Mouse (Mus musculus) neural tube, embryonic 13.5 days (tissue): Measurements from ENCODE around the gene Ash1l. TPM values are rescaled to one million over a fixed set of nuclear protein-coding genes. Genes with fewer than 3 reads are reported as not detected.

Source experiments
- ATAC-seq: fragments of 200-750 bp; cut with Nextera tagmentation; 2 replicates; pipeline ENCODE4 v1.8.0; 2017; ENCODE audit warnings: low read depth, mild to moderate bottlenecking, moderate TSS enrichment, moderate library complexity
- H3K27ac ChIP-seq: fragments of 300-500 bp; sonication (generic); replicated peaks from 2 replicates; pipeline ENCODE4 v1.5.1; 2015; ENCODE audit warnings: moderate library complexity, mild to moderate bottlenecking, inconsistent platforms
- H3K27me3 ChIP-seq: fragments of 300-500 bp; sonication (generic); 2 replicates; pipeline ENCODE4 v1.6.1; 2015; ENCODE audit warnings: mild to moderate bottlenecking, inconsistent platforms
- H3K36me3 ChIP-seq: fragments of 300-500 bp; sonication (generic); 2 replicates; pipeline ENCODE4 v1.6.1; 2015; ENCODE audit warnings: mild to moderate bottlenecking, inconsistent platforms
- H3K4me1 ChIP-seq: fragments of 300-500 bp; sonication (generic); replicated peaks from 2 replicates; pipeline ENCODE4 v1.6.1; 2015; ENCODE audit warnings: inconsistent platforms
- H3K4me2 ChIP-seq: fragments of 300-500 bp; sonication (generic); 2 replicates; pipeline ENCODE4 v1.6.1; 2015; ENCODE audit warnings: inconsistent platforms, mild to moderate bottlenecking, moderate library complexity
- H3K4me3 ChIP-seq: fragments of 300-500 bp; sonication (generic); 2 replicates; pipeline ENCODE4 v1.5.1; 2015; ENCODE audit warnings: mild to moderate bottlenecking, inconsistent platforms
- H3K9ac ChIP-seq: fragments of 300-500 bp; sonication (generic); 2 replicates; pipeline ENCODE4 v1.6.1; 2015; ENCODE audit warnings: moderate library complexity, mild to moderate bottlenecking, inconsistent platforms
- H3K9me3 ChIP-seq: fragments of 300-500 bp; sonication (generic); 2 replicates; pipeline ENCODE4 v1.6.1; 2016; ENCODE audit warnings: inconsistent platforms
- WGBS: fragments of 180-500 bp; shearing (Covaris S2); methylation state at CpG from one replicate; pipeline ENCODE4 v1.1.7; 2015; 5-methylcytosine and 5-hydroxymethylcytosine counted together
- polyA plus RNA-seq: library from polyadenylated mRNA; unstranded; fragments of >200 nt; fragmentation: Nextera tagmentation; extraction: Ambion mirVana; gene quantifications from 2 replicates; pipeline ENCODE4 v1.2.1, GENCODE M21; 2015

Gene Ash1l
- polyA plus RNA-seq = 19.1 and 20.6 TPM in 2 replicates

- Histone ChIP-seq H3K27me3 (no peaks in the 10 kb centered on the region), H3K4me2 (peak within 1 kb of the TSS; percentile 87), H3K4me1 (peaks cover 47% of the 10 kb centered on the region), H3K4me3 (peak within 1 kb of the TSS; percentile 79), H3K27ac (peak within 1 kb of the TSS; percentile 99), H3K9ac (peak within 1 kb of the TSS; percentile 93), H3K9me3 (no peaks in the 10 kb centered on the region), H3K36me3 (no peaks in the 10 kb centered on the region)
- WGBS = under 1% methylated on average over 39 of the region's 64 CpGs
- peak; percentile 86 for ATAC-seq
Measured at GRCm38 (mm10) chr3:88950576-88951326, at the start of gene Ash1l, which contains the start of gene Dap3. Ash1l (plus strand) TSS chr3:88950622. Dap3 (minus strand) TSS chr3:88951181.

DNA sequence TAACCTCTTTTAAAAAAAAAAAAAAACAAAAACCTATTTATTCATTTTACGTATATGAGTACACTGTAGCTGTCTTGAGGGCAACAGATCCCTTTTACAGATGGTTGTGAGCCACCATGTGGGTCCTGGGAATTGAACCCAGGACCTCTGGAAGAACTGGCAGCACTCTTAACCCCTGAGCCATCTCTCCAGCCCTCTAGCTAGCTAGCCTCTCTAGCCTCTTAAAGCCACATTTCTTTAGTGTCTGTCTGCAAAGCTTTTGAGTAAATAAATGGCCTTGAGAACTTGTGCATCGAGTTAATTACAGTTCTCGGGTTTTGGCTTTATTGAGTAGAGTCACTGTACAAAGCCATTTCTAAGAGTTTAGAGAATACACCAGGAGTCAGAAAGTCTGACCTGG is 45.6 kb upstream of the Ash1l start:
- Histone ChIP-seq H3K4me1 (no peaks in the 10 kb centered on the region), H3K4me3 (no peak overlapping the region), H3K27me3 (no peaks in the 10 kb centered on the region), H3K4me2 (no peak overlapping the region), H3K9me3 (no peaks in the 10 kb centered on the region), H3K9ac (no peak overlapping the region), H3K27ac (no peak overlapping the region), H3K36me3 (peaks cover 91% of the 10 kb centered on the region)
- ATAC-seq = no peak
- 87% methylated on average over 3 of the region's 3 CpGs for WGBS

GRCm38 (mm10) chr3:88905209-88905608 is 45.2 kb upstream of the Ash1l start:
- Histone ChIP-seq H3K4me2 (no peak overlapping the region), H3K36me3 (peaks cover 95% of the 10 kb centered on the region), H3K9ac (no peak overlapping the region), H3K27me3 (no peaks in the 10 kb centered on the region), H3K4me3 (no peak overlapping the region), H3K27ac (no peak overlapping the region), H3K9me3 (no peaks in the 10 kb centered on the region), H3K4me1 (no peaks in the 10 kb centered on the region)
- no peak for ATAC-seq
- 86% methylated on average over 6 of the region's 6 CpGs for WGBS

GRCm38 (mm10) chr3:88905741-88906140 is 44.7 kb upstream of the Ash1l start:
- no peaks in the 10 kb centered on the region for H3K9me3 ChIP-seq
- H3K4me3 ChIP-seq = no peak overlapping the region

DNA sequence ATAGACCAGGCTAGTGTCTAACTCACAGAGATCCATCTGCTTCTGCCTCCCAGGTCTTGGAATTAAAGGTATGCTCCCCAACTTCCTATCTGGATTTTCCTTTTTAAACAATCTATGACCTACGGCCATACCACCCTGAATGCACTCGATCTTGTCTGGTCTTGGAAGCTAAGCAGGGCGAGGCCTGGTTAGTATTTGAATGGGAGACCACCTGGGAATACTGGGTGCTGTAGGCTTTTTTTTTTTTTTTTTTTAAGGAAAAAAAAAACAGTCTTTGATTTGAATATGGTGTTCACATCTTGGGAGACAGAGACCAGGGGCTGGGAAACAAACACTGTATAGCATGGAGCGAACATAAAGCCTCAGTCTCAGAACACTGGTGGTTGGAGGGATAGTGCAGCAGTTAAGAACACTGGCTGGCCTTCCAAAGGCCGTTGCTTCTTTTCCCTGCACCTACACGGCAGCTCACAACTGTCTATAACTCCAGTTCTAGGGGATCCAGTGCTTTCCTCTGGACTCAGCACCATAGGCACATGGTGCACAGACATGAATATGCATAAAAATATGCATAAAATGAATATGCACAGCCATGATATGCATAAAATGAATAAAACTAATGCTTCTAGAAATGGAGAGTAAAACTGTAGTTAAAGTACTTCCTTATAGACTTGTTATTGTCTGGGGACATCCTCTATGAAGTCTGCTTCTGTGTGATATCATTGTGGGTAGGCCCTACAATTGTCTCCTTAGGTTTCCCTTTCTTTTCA is 43.8 kb upstream of the Ash1l start:
- 92% methylated on average over 6 of the region's 6 CpGs for WGBS
- no peak overlapping the region for H3K27ac ChIP-seq
- ATAC-seq = no peak

More at GRCm38 (mm10) chr3:88905741-88906140, 44.7 kb upstream of the Ash1l start:
- 86% methylated on average over 2 of the region's 2 CpGs for WGBS
- H3K4me2 ChIP-seq = no peak overlapping the region
- no peak for ATAC-seq
- H3K27ac ChIP-seq = no peak overlapping the region
- no peaks in the 10 kb centered on the region for H3K27me3 ChIP-seq
- H3K4me1 ChIP-seq = no peaks in the 10 kb centered on the region
- no peak overlapping the region for H3K9ac ChIP-seq
- H3K36me3 ChIP-seq = peaks cover 98% of the 10 kb centered on the region

GRCm38 (mm10) chr3:88912585-88912984 is 37.8 kb upstream of the Ash1l start:
- H3K27ac ChIP-seq = no peak overlapping the region
- peak overlapping the region; percentile 77; the same call in 1 of the 2 replicates for H3K4me3 ChIP-seq
- H3K4me2 ChIP-seq = peak overlapping the region; percentile 75
- H3K27me3 ChIP-seq = no peaks in the 10 kb centered on the region
- ATAC-seq = no peak
- peak overlapping the region; percentile 87; the same call in 1 of the 2 replicates for H3K9ac ChIP-seq
- H3K36me3 ChIP-seq = peaks cover 46% of the 10 kb centered on the region
- H3K9me3 ChIP-seq = no peaks in the 10 kb centered on the region
- WGBS = 94% methylated on average over 7 of the region's 7 CpGs
- peaks cover 17% of the 10 kb centered on the region for H3K4me1 ChIP-seq

More for the DNA sequence above, 43.8 kb upstream of the Ash1l start:
- Histone ChIP-seq H3K27me3 (no peaks in the 10 kb centered on the region), H3K4me3 (no peak overlapping the region), H3K36me3 (peaks cover 100% of the 10 kb centered on the region), H3K9ac (no peak overlapping the region), H3K4me2 (no peak overlapping the region), H3K4me1 (no peaks in the 10 kb centered on the region), H3K9me3 (no peaks in the 10 kb centered on the region)

DNA sequence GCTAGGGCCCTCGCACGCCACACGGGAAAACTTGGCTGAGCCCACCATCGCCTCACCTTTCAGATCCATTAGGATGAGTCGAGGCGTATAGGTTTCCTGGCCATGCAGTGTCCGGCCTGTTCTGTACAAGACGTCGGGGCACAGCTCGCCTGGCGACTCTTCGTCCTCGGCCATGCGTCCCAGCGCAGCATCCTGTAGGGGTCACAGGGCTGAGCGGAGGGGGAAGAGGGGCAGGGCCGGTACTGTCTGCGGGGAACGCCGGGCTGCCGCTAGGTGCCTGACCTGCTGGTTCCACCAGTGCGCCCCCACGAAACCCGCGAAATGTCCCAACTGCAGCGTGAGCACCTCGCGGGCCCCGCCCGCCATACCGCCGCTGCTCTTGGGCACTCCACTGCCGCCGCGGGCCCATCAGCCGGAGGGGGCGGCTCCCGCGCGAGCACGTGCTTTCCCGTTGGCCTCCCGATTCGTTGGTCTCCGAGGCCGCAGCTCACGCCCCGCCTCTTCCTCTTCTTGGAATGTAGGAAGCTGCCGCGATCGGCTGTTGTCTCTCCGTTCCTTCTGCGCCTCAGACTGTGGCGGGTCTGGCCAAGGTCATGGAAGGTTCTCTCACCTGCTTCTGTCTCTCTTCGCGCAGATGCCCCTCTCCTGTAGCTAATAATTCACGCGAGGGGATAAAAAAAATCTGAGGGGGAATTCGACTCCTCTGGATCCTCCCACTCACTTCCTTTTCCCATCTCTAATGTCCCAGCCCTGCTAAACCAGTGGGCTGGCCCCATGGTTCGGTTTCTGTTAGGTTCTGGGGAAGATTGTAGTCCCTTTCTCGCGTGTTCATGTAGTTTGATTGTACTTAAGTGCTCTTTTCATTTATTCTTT is 36.7 kb upstream of the Ash1l start, which contains the start of gene Msto1:
Gene Msto1 (minus strand): TSS at position 489 of the 873 bp plus-strand sequence.
- peak within 1 kb of the TSS; percentile 90 for H3K27ac ChIP-seq
- H3K4me3 ChIP-seq = peak within 1 kb of the TSS; percentile 77
- no peaks in the 10 kb centered on the region for H3K27me3 ChIP-seq
- peaks cover 17% of the 10 kb centered on the region for H3K4me1 ChIP-seq
- H3K4me2 ChIP-seq = peak within 1 kb of the TSS; percentile 75
- no peaks in the 10 kb centered on the region for H3K9me3 ChIP-seq
- peak; percentile 99 for ATAC-seq
- under 1% methylated on average over 62 of the region's 62 CpGs for WGBS
- H3K9ac ChIP-seq = peak within 1 kb of the TSS; percentile 87
- peaks cover 35% of the 10 kb centered on the region for H3K36me3 ChIP-seq

DNA sequence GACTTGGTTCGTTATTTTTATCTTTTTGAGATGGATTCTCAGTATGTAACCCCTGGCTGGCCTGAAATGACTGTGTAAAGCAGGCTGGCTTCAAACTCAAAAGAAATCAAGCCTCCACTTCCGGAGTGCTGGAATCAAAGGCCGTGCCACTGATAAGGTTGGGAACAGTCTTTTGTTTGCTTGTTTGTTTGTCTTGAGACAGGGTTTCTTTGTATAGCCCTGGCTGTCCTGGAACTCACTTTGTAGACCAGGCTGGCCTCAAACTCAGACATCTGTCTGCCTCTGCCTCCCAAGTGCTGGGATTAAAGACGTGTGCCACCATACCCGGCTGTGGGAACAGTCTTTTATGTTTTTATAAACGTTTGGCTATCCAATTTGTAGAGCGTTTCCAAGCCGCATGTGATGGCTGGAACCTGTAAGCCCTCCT is 36.0 kb upstream of the Ash1l start:
- no peaks in the 10 kb centered on the region for H3K27me3 ChIP-seq
- H3K27ac ChIP-seq = peak overlapping the region; percentile 90
- H3K9me3 ChIP-seq = no peaks in the 10 kb centered on the region
- H3K36me3 ChIP-seq = peaks cover 28% of the 10 kb centered on the region
- peak overlapping the region; percentile 77 for H3K4me3 ChIP-seq
- H3K9ac ChIP-seq = peak overlapping the region; percentile 87
- 31% methylated on average over 8 of the region's 8 CpGs for WGBS
- peak overlapping the region; percentile 75 for H3K4me2 ChIP-seq
- peak; percentile 9; the same call in 1 of the 2 replicates for ATAC-seq
- peaks cover 17% of the 10 kb centered on the region for H3K4me1 ChIP-seq

DNA sequence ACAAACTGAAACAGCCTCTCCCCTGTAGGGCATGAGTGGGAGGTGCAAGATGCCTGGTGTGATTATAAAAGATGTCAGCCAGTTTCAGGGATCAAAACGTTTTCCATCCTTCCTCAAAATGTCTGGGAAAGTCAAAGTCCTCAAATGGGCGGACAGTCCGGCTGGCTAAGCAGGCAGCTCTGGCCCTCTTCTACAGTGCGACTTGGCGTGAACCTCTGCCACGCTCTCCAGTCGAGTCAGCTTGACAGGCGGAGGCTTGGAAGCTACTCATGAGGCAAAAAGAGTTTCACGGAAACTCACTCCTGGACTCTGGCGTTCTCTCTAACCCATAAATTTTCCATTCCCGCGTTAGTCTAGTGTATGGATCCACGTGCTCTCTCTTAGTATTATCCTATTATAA is 31.4 kb upstream of the Ash1l start:
- no peak overlapping the region for H3K4me2 ChIP-seq
- H3K4me1 ChIP-seq = peaks cover 7% of the 10 kb centered on the region
- no peak for ATAC-seq
- H3K27me3 ChIP-seq = no peaks in the 10 kb centered on the region
- H3K9me3 ChIP-seq = no peaks in the 10 kb centered on the region
- H3K4me3 ChIP-seq = no peak overlapping the region
- no peak overlapping the region for H3K27ac ChIP-seq
- H3K36me3 ChIP-seq = peaks cover 41% of the 10 kb centered on the region
- no peak overlapping the region for H3K9ac ChIP-seq
- 80% methylated on average over 13 of the region's 13 CpGs for WGBS

DNA sequence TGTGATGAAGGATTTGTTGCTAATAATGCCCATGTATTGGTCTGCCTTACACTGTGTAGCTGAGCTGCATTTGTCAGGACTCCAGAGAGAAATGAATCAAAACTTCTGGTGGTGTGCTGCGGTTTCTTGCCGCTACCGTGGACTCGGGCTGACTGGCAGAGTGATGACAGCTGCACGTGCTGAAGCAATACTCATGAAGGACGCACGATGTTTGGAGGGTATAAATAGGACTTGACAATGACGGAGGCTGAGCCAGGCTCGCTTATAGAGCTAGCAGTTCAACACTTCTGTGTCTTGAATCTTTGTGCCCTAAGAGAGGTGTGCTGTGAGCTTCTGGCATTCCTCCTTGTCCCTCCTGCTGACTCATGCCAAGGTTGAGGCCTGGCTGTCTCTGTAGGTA is 29.0 kb upstream of the Ash1l start:
- Histone ChIP-seq H3K9ac (no peak overlapping the region), H3K27me3 (no peaks in the 10 kb centered on the region), H3K4me2 (no peak overlapping the region), H3K9me3 (no peaks in the 10 kb centered on the region), H3K4me1 (no peaks in the 10 kb centered on the region), H3K36me3 (peaks cover 65% of the 10 kb centered on the region), H3K4me3 (no peak overlapping the region), H3K27ac (no peak overlapping the region)
- 95% methylated on average over 9 of the region's 9 CpGs for WGBS
- no peak for ATAC-seq

GRCm38 (mm10) chr3:88923989-88924591 is 26.3 kb upstream of the Ash1l start:
- ATAC-seq = no peak
- H3K4me1 ChIP-seq = no peaks in the 10 kb centered on the region
- H3K27me3 ChIP-seq = no peaks in the 10 kb centered on the region
- peaks cover 92% of the 10 kb centered on the region for H3K36me3 ChIP-seq
- no peak overlapping the region for H3K27ac ChIP-seq
- no peak overlapping the region for H3K9ac ChIP-seq
- no peak overlapping the region for H3K4me3 ChIP-seq
- 90% methylated on average over 8 of the region's 8 CpGs for WGBS
- no peak overlapping the region for H3K4me2 ChIP-seq
- no peaks in the 10 kb centered on the region for H3K9me3 ChIP-seq
